Mouse (Mus musculus) lung, adult 2 months (tissue): ENCODE measurements around the gene Mnd1.

ENCODE experiments used
- CTCF ChIP-seq: fragments of 200-500 bp; IDR thresholded peaks from 2 replicates; pipeline ENCODE4 v1.5.1; 2011; ENCODE audit warnings: mild to moderate bottlenecking, low read length, control low read depth; ENCODE audit not compliant: insufficient read depth
- POLR2A ChIP-seq: fragments of 200-500 bp; IDR thresholded peaks from 2 replicates; pipeline ENCODE4 v1.6.1; 2011; ENCODE audit warnings: low read depth, mild to moderate bottlenecking, control low read depth, low read length, borderline replicate concordance; ENCODE audit errors: extremely low read depth

DNA sequence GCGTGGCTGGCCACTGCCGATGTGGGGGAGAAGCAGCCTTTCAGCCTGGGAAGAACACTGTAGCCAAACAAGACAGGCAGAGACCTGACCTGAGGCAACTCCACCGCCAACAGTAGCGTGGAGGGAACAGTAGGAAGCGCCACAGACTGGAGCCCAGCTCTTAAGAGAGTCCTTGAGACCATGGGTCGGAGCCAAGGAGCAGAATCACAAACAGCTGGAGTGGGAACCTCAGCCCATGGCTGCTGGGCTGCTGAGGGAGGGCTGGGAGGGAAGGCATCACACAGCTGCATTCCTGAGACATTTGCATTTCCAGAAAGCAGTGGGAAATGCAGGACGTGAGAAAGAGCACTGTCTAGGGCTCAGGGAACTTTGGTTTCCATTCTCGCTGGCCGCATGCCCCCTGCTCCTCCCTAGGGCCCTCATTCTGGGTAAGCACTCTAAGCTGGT is 106.8 kb downstream of the Mnd1 start:
- no peak for TF ChIP-seq POLR2A
- peak; percentile 27; the same call in 1 of the 2 replicates for TF ChIP-seq CTCF
